Mouse (Mus musculus): ENCODE data around the gene Rcc1.

GRCm38 (mm10) chr4:132338943-132339342 lies 14.5 kb downstream of the Rcc1 start:
- TF ChIP-seq CTCF (IDR thresholded peaks at IDR 0.05; ENCODE audit: low read depth, low read length) (no peak), POLR2A (IDR thresholded peaks at IDR 0.05; ENCODE audit: extremely low read depth, insufficient read depth, low read length) (no peak)
